ENCODE assay signal across 8 mouse cellular contexts in the genomic region with DNA sequence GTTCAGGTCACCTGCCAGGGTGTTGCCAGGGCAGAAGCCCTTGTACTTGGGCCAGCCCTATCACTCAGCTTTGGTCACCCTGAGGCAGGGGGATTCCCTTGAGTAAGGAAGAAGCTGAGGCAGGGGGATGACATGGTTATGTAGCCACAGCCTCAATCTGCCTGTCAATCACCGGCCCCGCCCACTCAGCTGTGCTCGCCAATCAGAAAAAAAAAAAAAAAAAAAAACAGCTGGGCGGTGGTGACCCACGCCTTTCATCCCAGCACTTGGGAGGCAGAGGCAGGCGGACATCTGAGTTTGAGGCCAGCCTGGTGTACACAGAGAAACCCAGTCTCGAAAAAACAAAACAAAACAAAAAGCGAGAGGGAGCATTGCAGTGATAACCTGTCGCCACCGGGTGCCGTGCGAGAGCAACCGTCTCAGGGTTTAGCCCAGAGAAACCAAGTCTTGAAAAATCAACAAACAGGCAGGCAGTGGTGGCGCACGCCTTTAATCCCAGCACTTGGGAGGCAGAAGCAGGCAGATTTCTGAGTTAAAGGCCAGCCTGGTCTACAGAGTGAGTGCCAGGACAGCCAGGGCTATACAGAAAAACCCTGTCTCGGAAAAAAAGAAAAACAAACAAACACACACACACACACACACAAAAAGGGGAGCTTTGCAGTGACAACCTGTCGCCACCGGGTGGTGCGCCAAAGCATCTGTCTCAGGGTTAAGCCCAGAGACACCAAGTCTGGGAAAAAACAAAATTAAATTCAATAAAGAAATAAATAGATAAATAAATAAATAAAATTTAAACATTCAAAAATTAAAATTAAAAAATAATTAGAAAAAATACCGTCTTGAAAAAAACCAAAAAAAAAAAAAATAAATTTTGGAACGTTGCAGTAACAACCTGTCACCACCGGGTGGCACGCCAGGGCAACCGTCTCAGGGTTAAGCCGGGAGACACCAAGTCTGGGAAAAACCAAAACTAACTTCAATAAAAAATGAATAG. TPM values are rescaled to one million over a fixed set of nuclear protein-coding genes. Genes with fewer than 3 reads are reported as not detected.
A peak's percentile ranks its signal among the peaks of the same experiment; 100 is the strongest.
DNase-seq lines count a peak whose midpoint lies in the region; ATAC-seq and TF ChIP-seq lines count a peak whose summit lies in the region.
"Not testable (repeated sequence)": the region's sequence is repeated elsewhere in the genome, so short reads cannot be mapped to it uniquely, and the experiment has no call there.

No protein-coding gene starts in this region.

- H3K9me3 ChIP-seq in forebrain, embryonic 11.5 days (ENCODE audit: control insufficient read depth, low read length); liver, embryonic 12.5 days (replicated peaks): not testable (repeated sequence)

- ATAC-seq in forebrain, embryonic 11.5 days (replicated peaks; ENCODE audit: low FRiP score), result peak; percentile 6
- ATAC-seq in liver, embryonic 12.5 days, result peak; percentile 3

- not testable (repeated sequence) for TF ChIP-seq POLR2A in brain, embryonic 14.5 days (IDR thresholded peaks at IDR 0.05; ENCODE audit: borderline replicate concordance, extremely low read depth, insufficient read depth, insufficient read length, poor library complexity, severe bottlenecking); myocyte (IDR thresholded peaks at IDR 0.05; ENCODE audit: insufficient read length, low read depth)

- H3K36me3 ChIP-seq in forebrain, embryonic 11.5 days (ENCODE audit: control insufficient read depth, insufficient read depth, low read length); liver, embryonic 12.5 days; myocyte (ENCODE audit: control insufficient read depth, insufficient read depth); splenic B cell, adult 2 months (ENCODE audit: control insufficient read depth, insufficient read depth, low read length, poor library complexity, severe bottlenecking): not testable (repeated sequence)

- H3K9ac ChIP-seq in forebrain, embryonic 11.5 days (ENCODE audit: low read length), result not testable (repeated sequence)
- peak overlapping the region; percentile 61 for H3K9ac ChIP-seq in liver, embryonic 12.5 days

- H3K27ac ChIP-seq in forebrain, embryonic 11.5 days (ENCODE audit: low read depth, low read length), result not testable (repeated sequence)
- peak overlapping the region; percentile 51; the same call in 1 of the 2 replicates for H3K27ac ChIP-seq in liver, embryonic 12.5 days

- H3K79me2 ChIP-seq in myocyte (ENCODE audit: control insufficient read depth, insufficient read depth), result not testable (repeated sequence)

- not testable (repeated sequence) for H3K27me3 ChIP-seq in forebrain, embryonic 11.5 days (ENCODE audit: control insufficient read depth, insufficient read depth, low read length); liver, embryonic 12.5 days (replicated peaks); myocyte (ENCODE audit: control insufficient read depth, insufficient read depth, insufficient read length); splenic B cell, adult 2 months (ENCODE audit: control insufficient read depth, insufficient read depth, low read length, poor library complexity, severe bottlenecking)

- peak overlapping the region; percentile 44; the same call in 1 of the 2 replicates for H3K4me3 ChIP-seq in forebrain, embryonic 11.5 days (ENCODE audit: low read depth, low read length)
- H3K4me3 ChIP-seq in liver, embryonic 12.5 days, result peak overlapping the region; percentile 69
- peak overlapping the region; percentile 41 for H3K4me3 ChIP-seq in myocyte

- DNase-seq in CD4-positive helper T cell, adult 2 months (ENCODE audit: low read depth, low spot score), result peak; percentile 83
- DNase-seq in brain, embryonic 14.5 days (ENCODE audit: low read depth), result peak; percentile 76
- not testable (repeated sequence) for DNase-seq in forebrain, embryonic 11.5 days (ENCODE audit: low spot score)
- peak; percentile 56 to 70 for DNase-seq in heart, postnatal 10 days
- DNase-seq in kidney, postnatal 36 days, result peak; percentile 50 to 68
- DNase-seq in splenic B cell, adult 2 months (ENCODE audit: low read depth, low spot score), result peak; percentile 72

- 3% methylated on average over 25 of the region's 25 CpGs for WGBS in forebrain, embryonic 11.5 days
- 3% methylated on average over 25 of the region's 25 CpGs for WGBS in liver, embryonic 12.5 days (ENCODE audit: insufficient replicate concordance)

- H3K4me2 ChIP-seq in forebrain, embryonic 11.5 days (ENCODE audit: low read depth, low read length, severe bottlenecking), result peak overlapping the region; percentile 33; the same call in 1 of the 2 replicates
- H3K4me2 ChIP-seq in liver, embryonic 12.5 days, result peak overlapping the region; percentile 89
- peak overlapping the region; percentile 61 for H3K4me2 ChIP-seq in myocyte (ENCODE audit: low read depth)

- peak; percentile 41; the same call in 1 of the 2 replicates for TF ChIP-seq CTCF in brain, embryonic 14.5 days (IDR thresholded peaks at IDR 0.05; ENCODE audit: borderline replicate concordance, extremely low read depth, insufficient read depth, insufficient read length)

- not testable (repeated sequence) for H3ac ChIP-seq in myocyte (ENCODE audit: control insufficient read depth, insufficient read length)

- H3K4me1 ChIP-seq in forebrain, embryonic 11.5 days (replicated peaks; ENCODE audit: control insufficient read depth, insufficient read depth, low read length), result not testable (repeated sequence)
- H3K4me1 ChIP-seq in liver, embryonic 12.5 days, result peaks cover 11% of the 10 kb centered on the region

- intact Hi-C loops in heart, postnatal 10 days (cut with DNase I), result loop anchor here (10.0 kb wide), 1 partner anchor 362 kb away; no protein-coding TSS in a partner anchor

TF ChIP-seq in myocyte, 11 proteins besides CTCF, POLR2A, EP300 and RAD21:
- TF ChIP-seq MYOD1 (IDR thresholded peaks at IDR 0.05; ENCODE audit: control insufficient read depth in 1 of 3, insufficient read length in 2 of 3, low read depth in 2 of 3), result peak in 2 of 3 experiments; percentile 36 to 42

RNA-seq across cellular contexts. Expression of gene Scaf8, which starts 31.7 kb away (rescaled TPM):
- polyA plus RNA-seq in brain, embryonic 14.5 days (2012; rRNA removed), result 42.9 and 44.4 TPM in 2 replicates
- polyA plus RNA-seq in forebrain, embryonic 11.5 days (2014; fragmentation: Nextera tagmentation; extraction: Ambion mirVana), result 27.7 and 29.2 TPM in 2 replicates
- 10 to 100 TPM; 45.2 to 45.8 TPM for total RNA-seq in heart, postnatal 10 days (2021)
- 15.8 and 17.6 TPM in 2 replicates for polyA plus RNA-seq in liver, embryonic 12.5 days (2016; fragmentation: Nextera tagmentation; extraction: Ambion mirVana)
- polyA plus RNA-seq in myocyte (2012; fragmentation: generic; extraction: Trizol), result 15.4 TPM

Comparison
In these comparisons a context has a peak if more than half of its experiments do, and no peak if none do; other contexts are left out.
1. H3K4me2 ChIP-seq: peak in every context shown above with its lines; median percentile 89 in liver, embryonic 12.5 days; 61 in myocyte; 33 in forebrain, embryonic 11.5 days.